Mouse (Mus musculus) kidney, embryonic 15.5 days (tissue): ENCODE data around the gene Sez6l. TPM values are rescaled to one million over a fixed set of nuclear protein-coding genes. Genes with fewer than 3 reads are reported as not detected.

Experiments
- ATAC-seq: fragments of 200-750 bp; cut with Nextera tagmentation; replicated peaks from 2 replicates; pipeline ENCODE4 v1.8.0; 2017; ENCODE audit warnings: moderate TSS enrichment; ENCODE audit not compliant: low FRiP score
- H3K27ac ChIP-seq: fragments of 300-500 bp; sonication (generic); 2 replicates; pipeline ENCODE4 v1.5.1; 2015; ENCODE audit warnings: mild to moderate bottlenecking, inconsistent platforms
- H3K27me3 ChIP-seq: fragments of 300-500 bp; sonication (generic); 2 replicates; pipeline ENCODE4 v1.6.1; 2015; ENCODE audit warnings: inconsistent platforms
- H3K36me3 ChIP-seq: fragments of 300-500 bp; sonication (generic); 2 replicates; pipeline ENCODE4 v1.6.1; 2015; ENCODE audit warnings: inconsistent platforms
- H3K4me1 ChIP-seq: fragments of 300-500 bp; sonication (generic); 2 replicates; pipeline ENCODE4 v1.6.1; 2015; ENCODE audit warnings: inconsistent platforms
- H3K4me2 ChIP-seq: fragments of 300-500 bp; sonication (generic); 2 replicates; pipeline ENCODE4 v1.6.1; 2015; ENCODE audit warnings: moderate library complexity, mild to moderate bottlenecking, inconsistent platforms
- H3K4me3 ChIP-seq: fragments of 300-500 bp; sonication (generic); replicated peaks from 2 replicates; pipeline ENCODE4 v1.5.1; 2015; ENCODE audit warnings: mild to moderate bottlenecking, inconsistent platforms
- H3K9ac ChIP-seq: fragments of 300-500 bp; sonication (generic); 2 replicates; pipeline ENCODE4 v1.6.1; 2015; ENCODE audit warnings: mild to moderate bottlenecking, inconsistent platforms
- H3K9me3 ChIP-seq: fragments of 300-500 bp; sonication (generic); replicated peaks from 2 replicates; pipeline ENCODE4 v1.6.1; 2016; ENCODE audit warnings: inconsistent platforms
- WGBS: fragments of 180-500 bp; shearing (Covaris S2); methylation state at CpG from one replicate; pipeline ENCODE4 v1.1.7; 2015; ENCODE audit warnings: mixed read lengths; 5-methylcytosine and 5-hydroxymethylcytosine counted together
- polyA plus RNA-seq: library from polyadenylated mRNA; unstranded; fragments of >200 nt; fragmentation: Nextera tagmentation; extraction: Ambion mirVana; gene quantifications from 2 replicates; pipeline ENCODE4 v1.2.1, GENCODE M21; 2015

The Sez6l gene
- polyA plus RNA-seq, 1 experiment from 2014 or later: 0.82 TPM

DNA sequence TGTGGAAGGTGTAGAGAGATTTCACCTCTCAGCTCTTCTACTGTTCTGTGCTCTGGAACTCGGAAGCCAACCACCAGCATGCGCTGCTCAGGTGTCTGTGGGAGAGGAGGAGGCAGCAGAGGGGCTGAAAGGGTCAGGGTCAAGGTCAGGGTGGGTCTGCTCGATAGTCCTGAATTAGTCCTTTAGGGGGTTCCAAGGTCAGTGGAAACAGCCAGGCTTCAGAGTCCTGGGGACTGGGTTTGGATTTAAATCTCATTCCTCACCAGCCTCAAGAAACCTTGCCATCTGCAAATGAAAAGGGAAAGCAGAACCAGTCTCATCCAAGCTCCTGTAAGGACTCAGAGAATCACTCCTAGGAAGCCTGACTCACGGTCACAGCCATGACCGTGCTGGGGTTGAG is 67.1 kb downstream of the Sez6l start:
- Histone ChIP-seq H3K4me3 (no peak overlapping the region), H3K4me2 (no peak overlapping the region), H3K4me1 (no peaks in the 10 kb centered on the region), H3K27ac (no peak overlapping the region), H3K9ac (no peak overlapping the region), H3K9me3 (no peaks in the 10 kb centered on the region), H3K27me3 (no peaks in the 10 kb centered on the region), H3K36me3 (no peaks in the 10 kb centered on the region)
- 67% methylated on average over 5 of the region's 5 CpGs for WGBS
- ATAC-seq: no peak

DNA sequence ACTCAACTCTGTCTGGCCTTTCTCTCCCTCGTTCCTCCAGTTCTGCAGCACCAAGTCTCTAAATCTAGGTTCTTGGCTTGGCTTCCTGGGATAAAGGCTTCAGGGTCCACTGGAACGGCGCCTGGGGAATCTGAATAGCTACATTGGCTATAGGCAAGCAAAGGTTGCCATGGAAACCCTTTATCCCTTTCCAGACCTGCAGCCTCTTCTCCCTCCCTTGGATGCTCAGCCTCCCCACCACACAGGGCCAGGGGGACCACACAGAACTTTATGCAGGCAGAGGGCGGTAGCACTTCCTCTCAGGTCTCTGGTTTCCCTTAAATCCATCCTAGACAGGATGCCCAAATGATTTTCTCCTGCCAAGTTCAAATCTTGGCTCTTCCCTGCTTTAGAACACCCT is 71.4 kb downstream of the Sez6l start:
- Histone ChIP-seq H3K36me3 (no peaks in the 10 kb centered on the region), H3K4me3 (no peak overlapping the region), H3K4me2 (no peak overlapping the region), H3K27me3 (no peaks in the 10 kb centered on the region), H3K9ac (no peak overlapping the region), H3K27ac (no peak overlapping the region), H3K9me3 (no peaks in the 10 kb centered on the region), H3K4me1 (peaks cover 3% of the 10 kb centered on the region; the same call in 1 of the 2 replicates)
- no peak for ATAC-seq
- WGBS: 75% methylated on average over 4 of the region's 4 CpGs

- Histone ChIP-seq H3K4me2 (no peak overlapping the region), H3K9me3 (no peaks in the 10 kb centered on the region), H3K9ac (no peak overlapping the region), H3K4me1 (peaks cover 7% of the 10 kb centered on the region; the same call in 1 of the 2 replicates), H3K27me3 (no peaks in the 10 kb centered on the region), H3K36me3 (no peaks in the 10 kb centered on the region), H3K27ac (no peak overlapping the region), H3K4me3 (no peak overlapping the region)
- 55% methylated on average over 2 of the region's 2 CpGs for WGBS
- no peak for ATAC-seq
Observed at GRCm38 (mm10) chr5:112501384-112501783, 75.6 kb downstream of the Sez6l start.

DNA sequence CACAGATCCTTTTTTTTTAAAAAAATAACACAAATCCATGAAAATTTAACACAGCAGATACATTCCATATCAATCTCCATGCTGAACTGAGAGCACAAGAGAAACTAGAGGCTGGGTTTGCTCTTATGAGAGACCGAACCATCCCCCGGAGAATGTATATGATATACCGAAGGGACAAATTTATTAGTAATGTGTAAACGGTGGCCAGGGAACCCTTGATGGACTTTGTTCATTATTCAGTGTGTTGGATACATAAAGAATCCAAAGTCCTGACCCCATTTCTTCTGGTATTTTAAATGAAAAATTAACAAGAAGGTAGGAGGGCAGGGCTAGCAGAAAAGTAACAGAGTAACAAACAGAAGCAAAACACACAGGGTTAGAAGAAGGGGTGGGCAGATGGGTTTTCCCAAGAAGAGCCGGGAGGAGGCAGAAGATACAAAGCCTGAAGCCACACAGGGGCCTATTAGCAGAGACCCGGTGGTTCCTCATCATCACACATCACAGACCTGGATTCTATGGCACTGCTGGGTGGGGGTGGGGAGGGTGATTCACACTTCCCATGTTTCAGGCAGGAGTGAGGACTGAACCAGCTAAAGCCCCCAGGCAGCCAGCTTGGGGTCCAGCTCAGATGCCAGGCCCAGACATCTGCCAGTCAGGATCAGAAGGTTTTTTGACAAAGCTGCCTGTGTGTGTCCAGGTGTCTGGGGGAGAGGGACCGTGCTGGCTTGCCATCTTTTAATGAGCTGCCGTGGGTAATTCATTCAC is 76.9 kb downstream of the Sez6l start:
- H3K9me3 ChIP-seq: no peaks in the 10 kb centered on the region

DNA sequence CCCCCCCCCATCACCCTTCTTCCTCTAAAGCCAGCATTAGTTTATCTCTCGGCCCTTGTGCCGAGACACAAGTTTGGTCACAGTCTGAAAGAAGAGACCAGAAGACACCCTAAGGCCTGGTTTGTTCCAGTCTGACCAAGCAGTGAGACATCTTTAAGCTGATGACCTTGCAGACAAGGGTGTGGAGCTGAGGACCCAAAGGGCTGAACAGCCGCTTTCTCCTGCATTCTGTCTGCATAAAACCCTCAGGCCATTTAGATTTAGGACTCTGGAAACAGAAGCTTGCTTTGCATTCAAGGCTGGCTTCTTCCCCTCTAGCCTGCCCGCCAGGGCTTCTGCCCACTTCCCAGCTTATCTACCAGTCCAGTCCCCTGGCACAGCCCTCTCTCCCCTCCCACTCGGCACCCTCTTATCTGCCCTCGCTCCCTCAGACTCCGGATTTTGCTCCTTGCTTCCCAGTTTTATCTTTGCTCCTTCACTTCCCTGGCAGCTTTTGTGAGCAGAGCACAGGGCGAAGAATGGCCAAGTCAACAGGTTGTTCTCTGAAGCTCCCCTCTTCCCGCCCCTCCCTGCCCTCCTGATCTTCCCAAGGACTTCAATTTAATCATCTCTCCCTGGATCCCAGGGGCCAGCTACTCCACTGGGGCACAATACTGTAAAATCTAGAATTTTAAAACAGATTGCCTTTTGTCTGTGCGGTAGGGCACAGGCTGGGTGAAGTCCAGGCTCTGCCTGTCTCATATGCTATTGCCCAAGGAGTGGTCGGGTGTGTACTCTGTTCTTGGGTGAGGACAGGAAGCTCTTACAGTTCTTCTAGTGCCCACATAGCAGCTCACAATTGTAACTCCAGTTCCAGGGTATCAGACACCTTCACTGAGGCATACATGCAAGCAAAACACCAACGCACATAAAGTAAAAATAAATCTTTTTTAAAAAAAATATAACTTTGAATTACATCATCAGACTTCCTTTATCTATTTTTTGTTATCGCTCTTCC is 77.8 kb downstream of the Sez6l start:
- Histone ChIP-seq H3K9ac (no peak overlapping the region), H3K27ac (0 out of 2 replicates have a peak overlapping the region, but pooled peaks have one; percentile 0), H3K9me3 (no peaks in the 10 kb centered on the region), H3K4me3 (no peak overlapping the region), H3K4me2 (no peak overlapping the region), H3K4me1 (peaks cover 7% of the 10 kb centered on the region; the same call in 1 of the 2 replicates), H3K36me3 (no peaks in the 10 kb centered on the region), H3K27me3 (no peaks in the 10 kb centered on the region)
- no peak for ATAC-seq
- 71% methylated on average over 13 of the region's 13 CpGs for WGBS

More for the DNA sequence above, 76.9 kb downstream of the Sez6l start:
- WGBS: 48% methylated on average over 8 of the region's 8 CpGs
- H3K27ac ChIP-seq: no peak overlapping the region
- 0 out of 2 replicates have a peak, but pooled peaks have one; percentile 40 for ATAC-seq
- no peaks in the 10 kb centered on the region for H3K27me3 ChIP-seq
- no peak overlapping the region for H3K4me2 ChIP-seq
- H3K4me1 ChIP-seq: peaks cover 7% of the 10 kb centered on the region; the same call in 1 of the 2 replicates
- H3K4me3 ChIP-seq: no peak overlapping the region
- no peak overlapping the region for H3K9ac ChIP-seq
- H3K36me3 ChIP-seq: no peaks in the 10 kb centered on the region

GRCm38 (mm10) chr5:112496753-112497369 is 80.1 kb downstream of the Sez6l start:
- Histone ChIP-seq H3K9ac (no peak overlapping the region), H3K36me3 (no peaks in the 10 kb centered on the region), H3K27ac (no peak overlapping the region), H3K27me3 (no peaks in the 10 kb centered on the region), H3K4me2 (no peak overlapping the region), H3K4me1 (peaks cover 10% of the 10 kb centered on the region; the same call in 1 of the 2 replicates), H3K9me3 (no peaks in the 10 kb centered on the region), H3K4me3 (no peak overlapping the region)
- ATAC-seq: no peak
- 83% methylated on average over 7 of the region's 7 CpGs for WGBS

- ATAC-seq: peak; percentile 67; the same call in 1 of the 2 replicates
- H3K36me3 ChIP-seq: no peaks in the 10 kb centered on the region
- no peak overlapping the region for H3K9ac ChIP-seq
- WGBS: 36% methylated on average over 11 of the region's 11 CpGs
- H3K27me3 ChIP-seq: no peaks in the 10 kb centered on the region
- 0 out of 2 replicates have a peak overlapping the region, but pooled peaks have one; percentile 5 for H3K4me2 ChIP-seq
- peaks cover 3% of the 10 kb centered on the region; the same call in 1 of the 2 replicates for H3K4me1 ChIP-seq
- no peak overlapping the region for H3K4me3 ChIP-seq
- no peaks in the 10 kb centered on the region for H3K9me3 ChIP-seq
- no peak overlapping the region for H3K27ac ChIP-seq
Observed at GRCm38 (mm10) chr5:112493492-112493891, 83.5 kb downstream of the Sez6l start.

GRCm38 (mm10) chr5:112491489-112491888 is 85.5 kb downstream of the Sez6l start:
- 54% methylated on average over 11 of the region's 11 CpGs for WGBS
- ATAC-seq: no peak
- Histone ChIP-seq H3K4me1 (peaks cover 3% of the 10 kb centered on the region; the same call in 1 of the 2 replicates), H3K9me3 (no peaks in the 10 kb centered on the region), H3K36me3 (no peaks in the 10 kb centered on the region), H3K27ac (no peak overlapping the region), H3K4me3 (no peak overlapping the region), H3K4me2 (no peak overlapping the region), H3K9ac (no peak overlapping the region), H3K27me3 (peaks cover 2% of the 10 kb centered on the region; the same call in 1 of the 2 replicates)

DNA sequence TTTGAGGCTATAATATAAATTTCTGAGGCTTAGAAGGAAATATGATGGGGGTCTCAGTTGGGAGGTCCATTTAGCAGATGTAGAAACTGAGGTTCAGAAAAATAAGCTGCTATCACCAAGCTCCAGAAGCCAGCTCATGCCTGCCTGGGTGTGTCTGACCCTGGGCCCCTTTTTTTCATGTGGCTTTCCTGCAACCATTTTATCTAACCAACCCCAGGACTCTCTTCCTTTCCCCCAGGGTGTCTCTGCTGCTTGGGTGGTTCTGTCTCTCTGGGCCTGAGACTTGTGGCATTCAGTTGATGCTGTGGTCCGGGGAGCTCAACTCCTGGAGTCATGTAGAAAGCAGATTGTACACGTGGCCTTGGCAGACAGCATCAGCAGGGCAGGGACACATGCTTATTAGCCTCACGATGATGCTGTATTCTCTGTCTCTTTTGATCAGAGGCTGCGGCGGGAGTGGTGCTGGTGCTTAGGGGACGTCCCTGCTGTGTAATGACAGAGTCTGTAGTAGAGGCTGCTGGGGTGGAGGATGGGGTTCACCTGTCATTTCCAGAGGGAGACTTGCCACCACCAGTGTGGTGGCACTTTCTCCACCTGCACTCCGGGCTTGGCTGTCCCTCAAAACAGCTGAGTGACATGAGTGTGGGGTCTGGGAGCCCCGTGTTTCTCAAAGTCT is 88.7 kb downstream of the Sez6l start:
- no peak for ATAC-seq

DNA sequence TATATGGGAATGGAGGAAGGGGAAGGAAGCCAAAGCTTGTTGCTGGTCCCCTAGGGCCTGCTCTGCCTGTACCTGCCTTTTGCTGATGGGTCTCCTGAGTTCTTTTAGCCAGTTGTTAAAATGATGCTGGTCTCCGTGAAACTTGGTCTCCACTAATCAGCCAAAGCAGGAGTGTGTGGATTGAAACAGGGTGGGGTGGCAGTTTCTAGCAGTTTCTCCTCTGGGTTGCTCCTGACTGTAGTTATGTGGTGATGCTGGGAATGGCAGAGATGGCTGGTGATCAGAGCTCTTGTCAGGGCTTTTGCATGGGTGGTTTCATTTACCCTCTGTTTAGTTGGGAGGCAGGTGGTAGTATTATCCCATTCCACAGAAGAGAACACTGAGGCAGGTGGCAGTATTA is 89.5 kb downstream of the Sez6l start:
- H3K36me3 ChIP-seq: no peaks in the 10 kb centered on the region

More for the DNA sequence above, 88.7 kb downstream of the Sez6l start:
- no peak overlapping the region for H3K4me3 ChIP-seq
- WGBS: 60% methylated on average over 8 of the region's 8 CpGs
- H3K27me3 ChIP-seq: peaks cover 13% of the 10 kb centered on the region
- no peak overlapping the region for H3K9ac ChIP-seq
- peaks cover 7% of the 10 kb centered on the region; the same call in 1 of the 2 replicates for H3K4me1 ChIP-seq
- H3K27ac ChIP-seq: no peak overlapping the region
- no peak overlapping the region for H3K4me2 ChIP-seq
- no peaks in the 10 kb centered on the region for H3K36me3 ChIP-seq
- H3K9me3 ChIP-seq: no peaks in the 10 kb centered on the region

GRCm38 (mm10) chr5:112486415-112486814 is 90.6 kb downstream of the Sez6l start:
- Histone ChIP-seq H3K4me2 (no peak overlapping the region), H3K4me1 (peaks cover 18% of the 10 kb centered on the region), H3K4me3 (no peak overlapping the region), H3K27ac (no peak overlapping the region), H3K36me3 (no peaks in the 10 kb centered on the region), H3K9me3 (no peaks in the 10 kb centered on the region), H3K9ac (no peak overlapping the region), H3K27me3 (peaks cover 16% of the 10 kb centered on the region)
- 62% methylated on average over 5 of the region's 5 CpGs for WGBS
- no peak for ATAC-seq

More for the DNA sequence above, 89.5 kb downstream of the Sez6l start:
- no peaks in the 10 kb centered on the region for H3K9me3 ChIP-seq
- no peak overlapping the region for H3K4me2 ChIP-seq
- peaks cover 15% of the 10 kb centered on the region for H3K27me3 ChIP-seq
- 93% methylated on average over 1 of the region's 1 CpGs for WGBS
- no peak for ATAC-seq
- H3K27ac ChIP-seq: no peak overlapping the region
- no peak overlapping the region for H3K9ac ChIP-seq
- peaks cover 8% of the 10 kb centered on the region for H3K4me1 ChIP-seq
- no peak overlapping the region for H3K4me3 ChIP-seq
